Mouse (Mus musculus) forebrain, embryonic 16.5 days (tissue): ENCODE measurements around the gene Rrp9. TPM values are rescaled to one million over a fixed set of nuclear protein-coding genes. Genes with fewer than 3 reads are reported as not detected.
A peak's percentile ranks its signal among the peaks of the same experiment; 100 is the strongest.

Source experiments
- ATAC-seq: fragments of 200-750 bp; cut with Nextera tagmentation; 2 replicates; pipeline ENCODE4 v1.8.0; 2017; ENCODE audit warnings: mild to moderate bottlenecking, moderate library complexity
- H3K27ac ChIP-seq: fragments of 300-500 bp; sonication (generic); 2 replicates; pipeline ENCODE4 v1.5.1; 2014; ENCODE audit warnings: low read length, control low read depth
- H3K27me3 ChIP-seq: fragments of 300-500 bp; sonication (generic); replicated peaks from 2 replicates; pipeline ENCODE4 v1.6.1; 2014; ENCODE audit warnings: low read length; ENCODE audit not compliant: control insufficient read depth, insufficient read depth
- H3K36me3 ChIP-seq: fragments of 300-500 bp; sonication (generic); 2 replicates; pipeline ENCODE4 v1.6.1; 2014; ENCODE audit not compliant: control insufficient read depth, insufficient read depth
- H3K4me1 ChIP-seq: fragments of 300-500 bp; sonication (generic); replicated peaks from 2 replicates; pipeline ENCODE4 v1.6.1; 2014; ENCODE audit warnings: low read length; ENCODE audit not compliant: control insufficient read depth, insufficient read depth
- H3K4me2 ChIP-seq: fragments of 300-500 bp; sonication (generic); 2 replicates; pipeline ENCODE4 v1.6.1; 2014; ENCODE audit warnings: mild to moderate bottlenecking, low read length, control low read depth
- H3K4me3 ChIP-seq: fragments of 300-500 bp; sonication (generic); replicated peaks from 2 replicates; pipeline ENCODE4 v1.5.1; 2014; ENCODE audit warnings: mild to moderate bottlenecking, low read length, control low read depth
- H3K9ac ChIP-seq: fragments of 300-500 bp; sonication (generic); replicated peaks from 2 replicates; pipeline ENCODE4 v1.6.1; 2014; ENCODE audit warnings: low read depth, low read length, control low read depth
- H3K9me3 ChIP-seq: fragments of 300-500 bp; sonication (generic); 2 replicates; pipeline ENCODE4 v1.6.1; 2016; ENCODE audit warnings: low read length; ENCODE audit not compliant: control insufficient read depth
- WGBS: fragments of 180-500 bp; shearing (Covaris S2); extraction: QIAGEN DNeasy Blood & Tissue Kit; methylation state at CpG from one replicate; pipeline ENCODE4 v1.1.7; 2014; 5-methylcytosine and 5-hydroxymethylcytosine counted together
- polyA plus RNA-seq: library from polyadenylated mRNA; unstranded; fragments of >200 nt; fragmentation: Nextera tagmentation; extraction: Ambion mirVana; gene quantifications from 2 replicates; pipeline ENCODE4 v1.2.1, GENCODE M21; 2015

The Rrp9 gene
- polyA plus RNA-seq, 1 experiment from 2014 or later, result 62.5 TPM

DNA sequence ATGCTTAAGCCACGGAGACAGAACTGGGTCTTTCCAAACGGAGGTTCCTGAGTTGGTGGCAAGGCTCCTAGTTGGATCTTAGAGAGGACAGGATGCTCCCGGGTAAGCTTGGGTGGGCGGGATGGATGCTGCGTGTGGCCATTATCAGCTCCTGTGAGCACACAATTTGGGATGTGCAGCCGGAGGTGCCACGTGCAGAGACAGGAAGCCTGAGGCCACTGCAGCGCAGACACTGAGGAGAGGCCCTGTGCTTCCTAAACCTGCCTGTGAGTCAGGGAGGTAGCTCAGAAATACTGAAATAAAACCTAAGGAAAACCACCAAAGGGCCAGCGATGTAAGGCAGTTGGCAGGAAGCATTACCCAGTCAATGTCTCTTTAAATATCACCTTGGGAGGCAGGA, 6.0 kb upstream of the Rrp9 start:
- H3K27me3 ChIP-seq, result no peaks in the 10 kb centered on the region
- no peak overlapping the region for H3K9ac ChIP-seq
- H3K4me2 ChIP-seq, result no peak overlapping the region
- H3K4me3 ChIP-seq, result no peak overlapping the region
- H3K4me1 ChIP-seq, result peaks cover 16% of the 10 kb centered on the region
- H3K36me3 ChIP-seq, result no peaks in the 10 kb centered on the region
- H3K9me3 ChIP-seq, result no peaks in the 10 kb centered on the region
- no peak for ATAC-seq
- no peak overlapping the region for H3K27ac ChIP-seq
- 75% methylated on average over 9 of the region's 9 CpGs for WGBS

DNA sequence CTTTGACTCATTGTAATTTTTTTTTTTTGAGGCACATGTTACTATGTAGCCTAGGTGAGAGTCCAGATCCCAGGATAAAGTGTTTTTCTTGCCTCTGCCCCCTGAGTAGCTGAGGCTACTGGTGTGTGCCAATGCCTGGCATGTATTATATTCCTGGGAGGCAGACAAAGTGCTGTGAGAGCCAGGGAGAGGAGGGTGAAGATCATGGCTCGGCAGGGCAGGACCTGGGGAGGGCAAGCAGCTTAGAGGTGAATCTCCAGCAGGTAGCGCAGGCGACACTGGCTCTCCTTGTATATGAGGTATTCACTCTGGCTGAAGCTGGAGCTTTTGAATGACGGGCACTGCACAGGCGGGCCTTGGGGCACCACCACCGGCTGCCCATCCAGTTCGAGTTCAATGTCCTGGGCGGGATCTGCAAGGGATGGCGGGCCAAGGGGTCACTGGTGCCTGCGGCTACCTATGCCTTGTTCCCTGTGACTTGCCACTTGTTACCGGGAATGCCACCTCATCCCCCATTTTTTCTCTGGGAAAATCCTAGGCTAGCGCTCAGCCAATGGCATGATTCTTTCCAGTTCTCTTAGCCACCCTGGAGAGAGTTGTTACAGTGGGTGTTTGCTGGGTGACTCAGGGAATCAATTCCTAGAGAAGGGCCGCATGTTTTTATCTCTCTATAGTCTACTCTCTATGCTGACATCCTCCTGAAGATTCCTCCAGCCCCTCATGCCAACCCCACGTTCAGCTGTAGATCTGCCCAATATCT, 4.6 kb upstream of the Rrp9 start:
- Histone ChIP-seq H3K4me1 (0 out of 2 replicates have a peak, but pooled peaks cover 3% of the 10 kb centered on the region), H3K27ac (no peak overlapping the region), H3K4me3 (no peak overlapping the region), H3K4me2 (no peak overlapping the region), H3K27me3 (no peaks in the 10 kb centered on the region), H3K9me3 (no peaks in the 10 kb centered on the region), H3K9ac (no peak overlapping the region), H3K36me3 (no peaks in the 10 kb centered on the region)
- WGBS, result 59% methylated on average over 14 of the region's 14 CpGs
- no peak for ATAC-seq

DNA sequence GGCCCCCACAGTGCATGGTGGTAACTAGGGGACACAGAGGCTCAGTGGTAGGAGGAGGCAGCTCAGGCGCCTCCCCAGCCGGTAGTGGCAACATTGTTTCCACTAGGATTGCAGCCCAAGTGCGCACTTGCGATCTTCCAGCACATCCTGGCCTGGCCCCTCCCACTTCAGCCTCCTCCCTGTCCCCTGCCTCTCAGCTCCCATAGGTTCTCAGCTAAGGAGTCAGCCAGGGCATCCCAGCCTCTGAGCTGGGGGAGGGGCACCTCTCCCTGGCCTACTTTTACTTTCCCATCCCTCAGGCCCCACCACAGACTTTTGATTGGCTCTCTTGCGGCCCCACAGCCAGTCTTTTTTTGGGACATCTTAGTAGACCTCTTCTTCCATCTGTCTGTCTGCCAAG, 3.9 kb upstream of the Rrp9 start:
- Histone ChIP-seq H3K27ac (no peak overlapping the region), H3K4me2 (no peak overlapping the region), H3K9me3 (no peaks in the 10 kb centered on the region), H3K36me3 (no peaks in the 10 kb centered on the region), H3K27me3 (no peaks in the 10 kb centered on the region), H3K4me3 (no peak overlapping the region), H3K4me1 (peaks cover 8% of the 10 kb centered on the region; the same call in 1 of the 2 replicates), H3K9ac (no peak overlapping the region)
- ATAC-seq, result no peak
- 10% methylated on average over 5 of the region's 5 CpGs for WGBS

DNA sequence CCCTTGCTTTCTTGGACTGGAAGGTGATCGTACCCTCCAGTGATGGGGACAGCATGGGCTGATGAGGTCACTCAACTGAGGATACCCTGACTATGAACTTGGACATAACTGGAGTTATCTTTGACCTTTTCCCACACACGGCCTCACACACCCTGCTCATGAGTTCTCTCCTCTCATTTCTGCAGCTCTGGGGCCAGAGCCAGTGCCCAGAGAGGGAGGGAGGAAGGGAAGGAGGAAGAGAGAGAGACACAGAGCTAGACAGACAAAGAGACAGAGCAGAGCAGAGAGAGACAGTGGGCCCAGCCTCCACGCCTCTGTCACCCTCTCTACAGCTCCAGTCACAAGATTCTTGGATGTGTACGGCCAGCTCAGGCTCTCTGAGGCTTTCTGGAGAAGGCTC, 3.4 kb upstream of the Rrp9 start:
- peaks cover 8% of the 10 kb centered on the region; the same call in 1 of the 2 replicates for H3K4me1 ChIP-seq
- no peaks in the 10 kb centered on the region for H3K36me3 ChIP-seq
- no peak overlapping the region for H3K27ac ChIP-seq
- no peak overlapping the region for H3K4me2 ChIP-seq
- no peak for ATAC-seq
- no peaks in the 10 kb centered on the region for H3K9me3 ChIP-seq
- WGBS, result 64% methylated on average over 4 of the region's 4 CpGs
- H3K27me3 ChIP-seq, result no peaks in the 10 kb centered on the region
- H3K4me3 ChIP-seq, result no peak overlapping the region
- H3K9ac ChIP-seq, result no peak overlapping the region

DNA sequence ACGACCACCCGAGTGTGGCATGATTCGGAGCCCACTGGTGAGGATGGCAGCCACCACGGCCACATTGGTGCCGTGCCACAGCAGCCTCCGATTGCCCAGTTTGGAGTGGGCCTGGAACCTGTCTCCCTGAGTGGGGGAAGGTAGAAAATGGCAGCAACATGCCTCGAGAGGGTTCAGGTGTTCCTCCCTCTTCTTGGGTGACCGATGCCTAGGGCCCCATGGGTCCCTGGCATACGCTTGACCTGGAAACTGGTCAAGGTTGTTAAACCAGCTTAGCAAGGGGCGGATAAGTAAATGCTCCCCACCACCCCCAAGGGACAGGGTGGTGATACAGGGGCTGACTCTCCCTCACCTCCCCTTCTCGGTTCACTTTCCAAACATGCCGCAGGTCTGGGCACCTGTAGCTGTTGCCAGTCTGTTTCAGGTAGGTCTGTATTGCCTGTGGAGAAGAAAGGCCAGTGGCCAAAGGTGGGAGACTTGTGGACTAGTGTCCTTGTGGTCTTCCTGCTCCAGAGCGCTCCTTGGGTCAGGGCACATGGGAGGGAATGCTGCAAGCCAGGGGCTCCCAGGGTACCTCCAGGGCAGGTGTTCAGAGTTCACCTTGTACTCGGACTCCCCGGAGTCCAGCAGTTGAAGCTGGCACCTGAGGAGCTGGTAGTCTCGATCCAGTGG, 2.5 kb upstream of the Rrp9 start:
- WGBS, result 90% methylated on average over 16 of the region's 16 CpGs
- Histone ChIP-seq H3K9me3 (no peaks in the 10 kb centered on the region), H3K4me1 (peaks cover 15% of the 10 kb centered on the region), H3K4me2 (no peak overlapping the region), H3K9ac (no peak overlapping the region), H3K36me3 (no peaks in the 10 kb centered on the region), H3K27ac (no peak overlapping the region), H3K4me3 (no peak overlapping the region), H3K27me3 (no peaks in the 10 kb centered on the region)
- ATAC-seq, result no peak

DNA sequence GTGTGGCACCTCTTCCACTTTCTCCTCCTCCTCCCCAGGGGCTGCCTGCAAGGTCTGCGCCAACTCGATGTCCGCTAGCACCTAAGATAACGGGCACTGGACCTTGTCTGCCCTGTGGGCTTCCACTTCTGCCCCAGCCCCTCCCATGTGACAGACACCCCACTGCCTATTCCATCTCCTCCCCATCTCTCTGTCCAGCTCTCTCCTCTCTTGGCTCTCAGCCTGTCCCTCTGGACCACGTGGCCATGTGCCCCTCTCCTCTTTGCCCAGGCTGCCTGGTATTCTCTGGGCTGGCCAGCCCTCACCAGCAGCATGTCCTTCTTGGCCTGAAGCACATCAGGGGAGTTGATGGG, 2.0 kb upstream of the Rrp9 start:
- Histone ChIP-seq H3K4me3 (no peak overlapping the region), H3K4me1 (peaks cover 20% of the 10 kb centered on the region), H3K9ac (no peak overlapping the region), H3K27ac (no peak overlapping the region), H3K36me3 (no peaks in the 10 kb centered on the region), H3K4me2 (no peak overlapping the region), H3K27me3 (no peaks in the 10 kb centered on the region), H3K9me3 (no peaks in the 10 kb centered on the region)
- no peak for ATAC-seq
- WGBS, result 81% methylated on average over 5 of the region's 5 CpGs

DNA sequence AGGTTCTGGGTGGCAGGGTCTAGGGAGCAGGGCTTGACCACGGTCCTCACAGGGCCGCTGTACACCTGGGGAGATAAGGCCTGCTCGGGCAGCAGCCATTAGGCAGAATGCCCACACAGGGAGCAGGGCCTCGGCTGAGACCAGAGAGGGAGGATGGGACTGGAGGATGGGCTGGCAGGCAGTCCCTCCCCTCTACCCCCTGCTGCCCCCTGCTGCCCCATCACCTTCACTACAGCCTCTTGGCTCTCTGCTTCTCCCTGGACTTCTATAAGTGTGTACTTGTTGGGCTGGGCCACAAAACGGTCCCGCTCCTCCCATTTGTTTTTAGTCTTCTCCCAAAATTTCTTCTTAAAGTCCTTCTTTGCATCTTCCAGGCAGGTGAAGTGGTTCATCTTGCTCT, 1.3 kb upstream of the Rrp9 start:
- ATAC-seq, result no peak
- H3K4me1 ChIP-seq, result peaks cover 20% of the 10 kb centered on the region
- 3% methylated on average over 6 of the region's 6 CpGs for WGBS
- H3K9ac ChIP-seq, result no peak overlapping the region
- H3K36me3 ChIP-seq, result no peaks in the 10 kb centered on the region
- no peaks in the 10 kb centered on the region for H3K9me3 ChIP-seq
- H3K4me2 ChIP-seq, result no peak overlapping the region
- H3K4me3 ChIP-seq, result no peak overlapping the region
- no peaks in the 10 kb centered on the region for H3K27me3 ChIP-seq
- H3K27ac ChIP-seq, result no peak overlapping the region

DNA sequence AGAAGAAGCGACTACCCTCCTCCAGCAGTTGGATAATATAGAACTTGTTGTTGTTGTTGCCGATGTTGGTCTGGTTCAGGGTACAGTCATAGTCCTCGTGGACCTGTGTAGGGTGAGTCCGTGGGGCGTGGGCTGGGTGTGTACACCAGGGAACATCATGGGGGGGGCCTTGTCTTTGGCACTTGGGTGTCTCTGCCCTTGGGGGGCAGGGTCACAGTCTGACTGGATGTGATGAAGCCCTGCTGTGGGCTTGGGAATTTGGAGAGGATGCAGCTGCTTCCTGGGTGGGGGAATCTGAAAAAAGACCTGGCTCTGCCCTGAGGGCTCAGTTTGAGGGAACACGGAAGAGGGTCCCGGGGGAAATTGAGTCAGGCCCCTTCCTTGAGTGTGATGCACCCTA, 717 bp upstream of the Rrp9 start:
- 69% methylated on average over 7 of the region's 7 CpGs for WGBS
- no peak overlapping the region for H3K27ac ChIP-seq
- ATAC-seq, result no peak
- no peak overlapping the region for H3K4me2 ChIP-seq
- H3K9me3 ChIP-seq, result no peaks in the 10 kb centered on the region
- H3K36me3 ChIP-seq, result no peaks in the 10 kb centered on the region
- peaks cover 20% of the 10 kb centered on the region for H3K4me1 ChIP-seq
- no peaks in the 10 kb centered on the region for H3K27me3 ChIP-seq
- H3K4me3 ChIP-seq, result no peak overlapping the region
- H3K9ac ChIP-seq, result no peak overlapping the region

DNA sequence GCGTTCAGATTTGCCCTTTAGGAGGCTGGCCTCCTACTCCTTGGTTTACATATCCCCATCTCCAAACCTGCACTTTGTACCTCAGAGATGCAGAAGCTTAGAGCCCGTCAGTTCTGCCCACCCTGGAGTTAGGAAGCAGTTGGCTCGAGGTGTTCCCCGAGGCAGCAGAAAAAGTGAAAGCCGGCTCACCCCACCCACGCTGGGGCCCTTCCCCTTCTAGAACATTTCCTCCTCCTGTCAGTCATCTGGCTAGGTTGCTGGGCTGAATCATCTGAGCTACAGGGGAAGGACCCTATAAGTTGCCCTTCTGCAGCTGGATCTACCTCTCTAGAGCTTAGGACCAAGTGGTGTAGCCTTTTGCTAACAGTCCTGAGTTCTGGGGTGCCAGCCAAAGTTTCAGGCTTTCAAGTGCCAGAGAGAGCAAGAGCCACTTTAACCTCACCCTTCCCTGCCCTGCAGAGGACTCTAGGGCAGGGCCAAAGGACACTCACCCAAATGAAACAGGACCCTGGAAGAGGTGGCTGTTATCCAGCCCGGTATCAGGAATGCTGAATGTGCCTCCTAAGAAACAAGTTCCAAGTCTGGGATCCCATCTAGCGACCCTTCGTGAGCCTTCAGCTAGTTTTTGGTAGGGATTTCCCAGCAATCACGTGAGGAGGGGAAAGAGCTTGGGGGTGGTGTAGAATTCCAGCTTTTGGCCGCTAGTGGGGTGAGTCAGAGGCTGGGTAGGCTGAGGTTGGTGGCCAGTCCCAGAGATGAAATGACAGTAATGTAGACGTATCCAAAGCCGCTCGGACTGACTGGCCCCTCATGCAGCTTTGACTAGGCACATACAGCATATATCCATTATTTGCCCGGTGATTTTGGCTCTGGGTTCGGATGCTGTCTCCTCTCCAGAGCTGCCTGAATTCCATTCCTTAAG, 500 bp downstream of the Rrp9 start:
- Histone ChIP-seq H3K4me3 (0 out of 2 replicates have a peak overlapping the region, but pooled peaks have one; percentile 6), H3K9ac (no peak overlapping the region), H3K36me3 (no peaks in the 10 kb centered on the region), H3K4me2 (peak overlapping the region; percentile 28), H3K27ac (no peak overlapping the region), H3K27me3 (no peaks in the 10 kb centered on the region), H3K9me3 (no peaks in the 10 kb centered on the region), H3K4me1 (peaks cover 20% of the 10 kb centered on the region)
- no peak for ATAC-seq
- 35% methylated on average over 16 of the region's 16 CpGs for WGBS
